Mouse (Mus musculus): ENCODE data around the gene Rilpl1.

GRCm38 (mm10) chr5:124488885-124489284 lies 42.3 kb downstream of the Rilpl1 start:
- TF ChIP-seq CTCF (IDR thresholded peaks at IDR 0.05; ENCODE audit: insufficient read depth, low read depth, low read length) (no peak), POLR2A (IDR thresholded peaks at IDR 0.05; ENCODE audit: insufficient read depth, low read depth, low read length) (no peak)

All from olfactory bulb, adult 2 months (tissue).